Mouse (Mus musculus) midbrain, embryonic 15.5 days (tissue): ENCODE measurements around the gene Trio. TPM values are rescaled to one million over a fixed set of nuclear protein-coding genes. Genes with fewer than 3 reads are reported as not detected.
A peak's percentile ranks its signal among the peaks of the same experiment; 100 is the strongest.

Experiments
- ATAC-seq: fragments of 200-750 bp; cut with Nextera tagmentation; replicated peaks from 2 replicates; pipeline ENCODE4 v1.8.0; 2017; ENCODE audit warnings: moderate TSS enrichment
- H3K27ac ChIP-seq: fragments of 300-500 bp; sonication (generic); 2 replicates; pipeline ENCODE4 v1.5.1; 2015; ENCODE audit warnings: mild to moderate bottlenecking, inconsistent platforms
- H3K27me3 ChIP-seq: fragments of 300-500 bp; sonication (generic); replicated peaks from 2 replicates; pipeline ENCODE4 v1.6.1; 2015; ENCODE audit warnings: inconsistent platforms
- H3K36me3 ChIP-seq: fragments of 300-500 bp; sonication (generic); replicated peaks from 2 replicates; pipeline ENCODE4 v1.6.1; 2015; ENCODE audit warnings: inconsistent platforms
- H3K4me1 ChIP-seq: fragments of 300-500 bp; sonication (generic); 2 replicates; pipeline ENCODE4 v1.6.1; 2015; ENCODE audit warnings: inconsistent platforms
- H3K4me2 ChIP-seq: fragments of 300-500 bp; sonication (generic); 2 replicates; pipeline ENCODE4 v1.6.1; 2015; ENCODE audit warnings: inconsistent platforms, mild to moderate bottlenecking, moderate library complexity
- H3K4me3 ChIP-seq: fragments of 300-500 bp; sonication (generic); 2 replicates; pipeline ENCODE4 v1.5.1; 2015; ENCODE audit warnings: mild to moderate bottlenecking, inconsistent platforms
- H3K9ac ChIP-seq: fragments of 300-500 bp; sonication (generic); 2 replicates; pipeline ENCODE4 v1.6.1; 2015; ENCODE audit warnings: mild to moderate bottlenecking, inconsistent platforms
- H3K9me3 ChIP-seq: fragments of 300-500 bp; sonication (generic); 2 replicates; pipeline ENCODE4 v1.6.1; 2016; ENCODE audit warnings: inconsistent platforms
- WGBS: fragments of 180-500 bp; shearing (Covaris S2); methylation state at CpG from one replicate; pipeline ENCODE4 v1.1.7; 2015; ENCODE audit warnings: mixed read lengths; 5-methylcytosine and 5-hydroxymethylcytosine counted together
- polyA plus RNA-seq: library from polyadenylated mRNA; unstranded; fragments of >200 nt; fragmentation: Nextera tagmentation; extraction: Ambion mirVana; gene quantifications from 2 replicates; pipeline ENCODE4 v1.2.1, GENCODE M21; 2015

The Trio gene
- polyA plus RNA-seq, 1 experiment from 2014 or later, result 42.9 TPM

DNA sequence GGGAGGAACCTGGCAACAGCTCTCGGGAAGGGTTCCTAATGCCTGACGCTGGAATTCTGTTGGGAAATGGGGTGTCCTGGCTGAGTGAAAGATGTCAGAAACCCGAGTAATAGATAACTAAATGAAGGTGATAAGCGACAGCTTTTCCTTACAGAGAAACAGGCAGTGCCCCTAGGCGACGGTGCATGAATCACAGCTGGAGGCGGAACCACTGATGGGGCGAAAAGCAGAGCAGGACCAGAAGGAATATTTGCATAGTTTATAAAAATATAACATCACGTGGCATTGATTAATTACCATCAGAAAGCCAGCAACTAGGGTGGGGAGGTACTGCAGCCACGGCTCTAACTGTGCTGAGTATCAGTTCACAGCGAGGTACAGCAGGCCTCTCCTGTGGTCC lies 233.2 kb downstream of the Trio start:
- 54% methylated on average over 11 of the region's 11 CpGs for WGBS
- no peak overlapping the region for H3K4me3 ChIP-seq
- H3K4me1 ChIP-seq, result peaks cover 63% of the 10 kb centered on the region
- no peak overlapping the region for H3K4me2 ChIP-seq
- H3K36me3 ChIP-seq, result no peaks in the 10 kb centered on the region; the same call in 1 of the 2 replicates
- H3K27ac ChIP-seq, result no peak overlapping the region; the same call in 1 of the 2 replicates
- ATAC-seq, result no peak
- H3K27me3 ChIP-seq, result no peaks in the 10 kb centered on the region
- H3K9me3 ChIP-seq, result no peaks in the 10 kb centered on the region
- H3K9ac ChIP-seq, result no peak overlapping the region

DNA sequence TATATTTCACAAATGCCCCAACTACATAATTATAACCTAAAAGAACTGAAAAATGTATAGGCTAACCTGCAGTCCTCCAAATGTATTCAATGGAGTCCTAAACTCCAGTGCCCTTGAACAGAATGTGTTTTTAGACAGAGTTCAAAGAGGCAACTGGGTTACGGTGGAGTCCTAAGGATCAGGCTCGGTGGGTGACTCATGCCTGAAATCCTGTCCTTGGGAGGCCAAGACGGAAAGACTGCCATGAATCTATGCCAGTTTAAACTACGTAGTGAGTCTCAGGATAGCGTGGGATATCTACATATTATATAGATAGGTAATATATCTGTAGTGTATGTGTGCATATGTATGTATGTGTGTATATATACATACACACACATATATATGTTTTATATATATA lies 234.5 kb downstream of the Trio start:
- H3K4me1 ChIP-seq, result peaks cover 66% of the 10 kb centered on the region
- no peaks in the 10 kb centered on the region for H3K9me3 ChIP-seq
- H3K27ac ChIP-seq, result no peak overlapping the region
- ATAC-seq, result no peak
- no peak overlapping the region for H3K4me2 ChIP-seq
- no peak overlapping the region for H3K4me3 ChIP-seq
- H3K27me3 ChIP-seq, result no peaks in the 10 kb centered on the region
- H3K36me3 ChIP-seq, result no peaks in the 10 kb centered on the region
- WGBS, result 94% methylated on average over 5 of the region's 5 CpGs
- no peak overlapping the region for H3K9ac ChIP-seq

DNA sequence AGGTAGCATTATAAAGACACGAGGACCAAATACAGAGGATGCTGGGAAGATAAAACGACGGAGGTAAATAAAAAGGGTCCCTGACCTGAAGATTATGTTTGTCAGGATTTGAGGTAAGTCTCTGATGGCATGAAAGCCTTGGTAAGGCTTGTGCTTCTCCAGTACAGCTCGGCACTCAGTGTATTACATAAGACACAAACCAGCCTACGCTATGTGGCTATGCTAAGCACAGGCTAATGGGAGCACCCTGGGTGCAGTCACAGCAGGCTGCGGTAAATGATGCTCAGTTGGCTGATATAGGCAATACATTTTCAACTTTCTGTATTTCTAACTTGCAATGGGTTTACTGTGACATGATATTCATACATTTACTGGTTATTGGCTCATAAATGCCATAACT lies 234.9 kb downstream of the Trio start:
- H3K4me2 ChIP-seq, result no peak overlapping the region
- no peaks in the 10 kb centered on the region for H3K9me3 ChIP-seq
- peaks cover 67% of the 10 kb centered on the region for H3K4me1 ChIP-seq
- H3K4me3 ChIP-seq, result no peak overlapping the region
- WGBS, result 86% methylated on average over 6 of the region's 6 CpGs
- no peak overlapping the region for H3K27ac ChIP-seq
- no peak overlapping the region for H3K9ac ChIP-seq
- H3K27me3 ChIP-seq, result no peaks in the 10 kb centered on the region
- no peak for ATAC-seq
- H3K36me3 ChIP-seq, result no peaks in the 10 kb centered on the region

DNA sequence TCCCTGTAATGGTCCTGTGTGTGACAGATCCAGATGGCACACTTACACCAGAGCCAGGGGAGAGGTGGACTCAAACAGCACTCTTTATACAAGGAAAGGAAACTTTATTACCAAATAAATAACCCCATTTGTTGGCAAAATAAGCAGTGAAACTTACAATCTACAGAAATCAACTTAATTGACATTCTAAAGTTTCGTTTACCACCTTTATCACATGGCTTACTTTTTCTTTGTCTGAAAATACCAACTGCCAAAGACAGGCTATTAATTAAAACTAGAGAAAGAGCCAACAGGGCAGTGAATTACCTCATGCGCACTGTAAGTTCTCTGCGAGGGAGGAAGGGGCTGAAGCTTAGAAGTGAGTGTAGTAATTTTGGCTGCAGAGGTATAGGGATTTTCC lies 236.3 kb downstream of the Trio start:
- no peak for ATAC-seq

DNA sequence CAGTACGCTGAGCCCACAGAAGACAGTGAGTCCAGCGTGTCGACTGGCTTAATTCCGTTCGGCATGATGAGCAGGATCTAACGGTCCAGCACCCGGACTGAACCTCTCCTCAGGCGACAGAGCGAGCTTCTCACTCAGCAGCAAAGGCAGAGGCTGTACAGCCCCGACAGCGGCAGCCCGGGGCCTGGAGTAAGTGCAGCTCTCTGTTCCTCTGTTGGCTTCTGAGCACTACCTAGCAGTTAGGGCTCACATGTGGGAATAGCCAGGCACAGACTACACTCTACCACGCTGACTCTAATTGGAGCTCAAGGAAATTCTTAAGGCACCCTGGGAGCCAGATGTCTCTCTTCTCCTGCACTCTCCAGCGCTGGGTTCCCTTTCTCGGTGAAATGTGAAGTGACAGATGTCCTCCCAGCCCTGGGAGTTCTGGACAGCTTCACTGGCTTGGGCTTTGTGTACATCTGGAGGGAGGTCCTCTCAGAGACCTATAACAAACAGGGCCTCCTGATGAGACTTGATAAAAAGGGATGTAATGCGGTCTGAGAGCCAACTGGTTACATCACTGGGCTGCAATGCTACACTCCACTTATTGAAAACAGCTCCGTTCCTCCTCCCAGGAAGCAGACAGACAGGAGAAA lies 237.4 kb downstream of the Trio start:
- Histone ChIP-seq H3K27ac (peak overlapping the region; percentile 70), H3K27me3 (no peaks in the 10 kb centered on the region), H3K9ac (peak overlapping the region; percentile 19; the same call in 1 of the 2 replicates), H3K4me1 (peaks cover 85% of the 10 kb centered on the region), H3K4me2 (peak overlapping the region; percentile 31), H3K9me3 (no peaks in the 10 kb centered on the region), H3K36me3 (no peaks in the 10 kb centered on the region), H3K4me3 (peak overlapping the region; percentile 14)
- 9% methylated on average over 17 of the region's 17 CpGs for WGBS
- peak; percentile 46 for ATAC-seq

More for the DNA sequence above, 236.3 kb downstream of the Trio start:
- WGBS, result 65% methylated on average over 3 of the region's 3 CpGs
- H3K4me2 ChIP-seq, result no peak overlapping the region
- peak overlapping the region; percentile 38; the same call in 1 of the 2 replicates for H3K27ac ChIP-seq
- H3K4me3 ChIP-seq, result no peak overlapping the region
- no peaks in the 10 kb centered on the region for H3K27me3 ChIP-seq
- H3K36me3 ChIP-seq, result no peaks in the 10 kb centered on the region
- H3K4me1 ChIP-seq, result peaks cover 81% of the 10 kb centered on the region
- H3K9ac ChIP-seq, result peak overlapping the region; percentile 23; the same call in 1 of the 2 replicates
- H3K9me3 ChIP-seq, result no peaks in the 10 kb centered on the region

DNA sequence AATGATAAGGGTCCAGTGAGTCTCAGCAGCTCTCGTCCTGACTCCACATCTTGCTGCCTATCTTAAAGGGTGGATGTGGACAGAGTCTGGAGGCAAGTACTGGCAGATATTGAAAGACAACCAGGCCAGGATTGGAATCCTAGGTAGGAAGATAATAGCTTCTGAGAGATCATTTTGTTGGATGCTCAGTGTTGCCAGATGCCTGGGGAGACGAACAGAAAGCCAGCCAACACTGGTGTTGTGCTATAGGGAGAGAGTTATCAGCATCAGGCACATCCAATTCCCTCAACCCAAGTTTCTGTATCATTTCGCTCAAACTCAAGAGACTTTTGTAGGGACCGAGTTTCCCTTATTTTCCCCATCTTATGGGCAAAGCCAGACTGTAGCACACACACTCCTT lies 238.5 kb downstream of the Trio start:
- peak overlapping the region; percentile 70; the same call in 1 of the 2 replicates for H3K27ac ChIP-seq
- H3K4me3 ChIP-seq, result 0 out of 2 replicates have a peak overlapping the region, but pooled peaks have one; percentile 6
- H3K9ac ChIP-seq, result no peak overlapping the region

DNA sequence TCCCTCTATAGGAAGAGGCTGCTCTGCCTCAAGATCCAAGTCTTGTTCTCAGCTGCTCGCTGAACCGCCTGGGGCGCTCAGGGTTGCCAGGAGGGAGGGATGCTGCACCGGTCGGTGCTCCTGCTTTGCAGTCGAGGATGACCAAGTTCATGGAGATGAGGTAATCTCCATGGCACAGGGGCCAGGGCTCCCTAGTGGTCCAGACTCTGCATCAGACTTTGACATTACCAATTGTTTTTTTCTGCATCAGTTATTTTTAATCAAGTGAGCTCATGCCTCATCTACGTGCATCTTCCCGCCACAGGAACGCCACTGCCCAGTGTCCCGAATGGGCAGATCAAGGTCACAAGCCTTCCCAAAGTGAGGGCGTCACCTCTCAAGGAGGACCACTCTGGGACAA lies 239.2 kb downstream of the Trio start:
- no peak for ATAC-seq
- Histone ChIP-seq H3K9ac (no peak overlapping the region), H3K27me3 (no peaks in the 10 kb centered on the region), H3K4me2 (no peak overlapping the region), H3K9me3 (no peaks in the 10 kb centered on the region), H3K27ac (no peak overlapping the region), H3K36me3 (no peaks in the 10 kb centered on the region), H3K4me1 (peaks cover 86% of the 10 kb centered on the region), H3K4me3 (0 out of 2 replicates have a peak overlapping the region, but pooled peaks have one; percentile 6)
- WGBS, result 46% methylated on average over 11 of the region's 11 CpGs

More for the DNA sequence above, 238.5 kb downstream of the Trio start:
- no peaks in the 10 kb centered on the region for H3K36me3 ChIP-seq
- ATAC-seq, result no peak
- WGBS, result 70% methylated on average over 4 of the region's 4 CpGs
- no peaks in the 10 kb centered on the region for H3K9me3 ChIP-seq
- peaks cover 85% of the 10 kb centered on the region for H3K4me1 ChIP-seq
- no peaks in the 10 kb centered on the region for H3K27me3 ChIP-seq
- H3K4me2 ChIP-seq, result peak overlapping the region; percentile 31

DNA sequence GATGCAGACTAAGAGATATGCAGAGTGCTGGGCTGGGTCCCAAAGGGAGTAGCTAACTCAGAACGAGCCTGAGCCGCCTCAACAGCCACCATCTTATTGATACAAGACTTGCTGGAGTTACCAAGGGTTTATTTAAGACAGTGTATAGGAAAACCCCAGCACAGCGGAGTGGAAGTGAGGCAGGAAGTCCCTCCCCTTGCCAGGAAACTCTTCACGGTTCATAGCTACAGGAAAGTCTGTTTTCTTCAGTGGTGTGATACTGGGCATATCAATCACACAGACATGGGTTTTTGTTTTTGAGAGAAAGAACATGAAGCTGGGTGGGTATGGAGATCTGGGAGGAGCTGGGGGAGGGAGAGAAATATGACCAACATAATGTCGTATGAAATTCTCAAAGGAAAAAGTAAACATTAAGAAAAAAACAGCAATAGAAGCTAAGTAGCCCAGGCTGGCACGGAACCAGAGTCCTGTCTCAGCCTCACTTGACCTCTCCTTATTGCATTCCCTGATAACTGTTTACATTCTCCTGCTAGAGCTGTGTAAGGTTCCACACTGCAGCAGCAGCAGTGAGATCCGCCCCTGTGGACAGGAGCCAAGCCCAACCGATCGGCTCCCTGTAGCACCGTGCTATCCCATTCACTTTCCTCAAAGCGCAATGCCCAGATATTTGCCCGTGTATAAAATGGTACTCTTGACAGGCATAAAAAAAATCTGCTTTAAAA lies 240.2 kb downstream of the Trio start:
- Histone ChIP-seq H3K4me1 (peaks cover 93% of the 10 kb centered on the region), H3K36me3 (no peaks in the 10 kb centered on the region), H3K4me3 (no peak overlapping the region), H3K9ac (no peak overlapping the region), H3K27ac (peak overlapping the region; percentile 80), H3K4me2 (peak overlapping the region; percentile 9; the same call in 1 of the 2 replicates), H3K27me3 (no peaks in the 10 kb centered on the region), H3K9me3 (no peaks in the 10 kb centered on the region)
- WGBS, result 62% methylated on average over 12 of the region's 12 CpGs
- no peak for ATAC-seq

DNA sequence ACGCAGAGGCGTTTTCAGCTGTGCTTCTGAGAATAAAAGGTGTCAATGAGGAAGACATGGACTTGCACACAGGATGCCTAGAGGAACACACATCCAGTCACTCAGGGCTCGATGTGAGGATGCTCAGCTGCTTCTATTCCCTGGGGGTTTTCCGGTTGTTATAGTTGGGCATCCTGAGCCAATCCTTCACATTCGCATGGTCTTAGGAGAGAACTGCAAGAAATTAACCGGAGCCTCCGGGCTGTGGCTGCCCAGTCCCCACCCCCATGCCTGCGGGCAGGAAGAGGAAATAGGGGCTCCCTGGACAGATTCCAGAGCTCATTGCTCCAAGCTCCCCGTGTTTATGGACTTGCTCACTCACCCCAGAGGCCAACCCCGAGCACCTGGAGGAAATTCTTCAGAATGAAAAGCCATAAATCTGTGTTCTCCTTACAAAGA lies 241.5 kb downstream of the Trio start:
- 27% methylated on average over 10 of the region's 10 CpGs for WGBS
- peak overlapping the region; percentile 19; the same call in 1 of the 2 replicates for H3K9ac ChIP-seq
- ATAC-seq, result no peak

DNA sequence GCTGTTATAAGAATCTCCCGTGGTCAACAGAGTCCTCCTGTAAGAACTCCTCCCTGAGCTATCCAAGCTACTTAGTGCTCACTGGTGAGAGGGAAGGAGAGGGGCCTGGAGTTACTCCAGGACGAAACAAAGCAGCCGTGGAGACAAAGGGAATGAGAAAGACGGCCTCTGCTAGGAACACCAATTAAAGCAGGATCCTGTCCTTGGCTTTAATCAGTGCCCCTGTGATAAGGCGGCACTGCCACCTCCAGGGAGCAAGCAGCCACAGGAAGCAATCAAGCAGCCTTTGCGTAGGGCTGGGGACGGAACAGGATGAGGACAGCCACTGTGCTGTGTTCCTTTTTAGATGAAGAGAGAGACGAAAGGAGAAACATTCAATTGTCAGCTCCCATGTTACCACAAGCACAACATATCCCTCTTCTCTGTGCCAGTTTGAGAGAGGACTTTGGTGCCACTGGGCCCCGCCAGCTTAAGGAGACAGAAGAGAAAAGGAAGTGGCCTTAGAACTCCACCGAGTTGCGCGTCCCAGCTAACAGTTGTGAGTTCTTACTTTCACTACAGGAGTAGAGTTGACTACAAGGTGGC lies 242.0 kb downstream of the Trio start:
- WGBS, result 26% methylated on average over 12 of the region's 12 CpGs
- Histone ChIP-seq H3K4me3 (no peak overlapping the region), H3K4me2 (no peak overlapping the region; the same call in 1 of the 2 replicates), H3K36me3 (no peaks in the 10 kb centered on the region), H3K27me3 (no peaks in the 10 kb centered on the region), H3K9me3 (no peaks in the 10 kb centered on the region), H3K9ac (no peak overlapping the region), H3K27ac (peak overlapping the region; percentile 80), H3K4me1 (peaks cover 94% of the 10 kb centered on the region)
- peak; percentile 35 for ATAC-seq

More for the DNA sequence above, 241.5 kb downstream of the Trio start:
- Histone ChIP-seq H3K4me2 (0 out of 2 replicates have a peak overlapping the region, but pooled peaks have one; percentile 8), H3K9me3 (no peaks in the 10 kb centered on the region), H3K27me3 (no peaks in the 10 kb centered on the region), H3K27ac (peak overlapping the region; percentile 80), H3K4me3 (no peak overlapping the region), H3K36me3 (no peaks in the 10 kb centered on the region), H3K4me1 (peaks cover 94% of the 10 kb centered on the region)

DNA sequence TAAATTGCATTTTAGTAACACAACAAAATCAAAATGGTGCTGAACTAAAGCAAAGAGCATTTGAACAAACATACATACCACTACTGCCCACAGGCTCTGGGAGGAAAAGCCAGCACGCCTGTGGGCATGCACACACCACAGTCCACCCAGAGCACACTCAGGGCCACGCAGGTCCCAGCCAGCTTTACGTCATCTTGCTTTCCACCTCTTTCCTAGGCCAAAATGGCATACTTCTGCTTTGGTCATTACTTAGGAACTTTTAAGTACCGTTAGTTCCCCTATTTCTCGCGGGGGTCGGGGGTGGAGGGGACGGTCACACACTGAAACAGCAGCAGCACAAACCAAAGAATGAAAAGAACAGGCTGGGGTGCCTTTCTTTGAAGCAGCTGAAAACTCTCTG lies 242.6 kb downstream of the Trio start:
- Histone ChIP-seq H3K9ac (no peak overlapping the region), H3K4me3 (no peak overlapping the region), H3K4me1 (peaks cover 94% of the 10 kb centered on the region), H3K9me3 (no peaks in the 10 kb centered on the region), H3K27me3 (no peaks in the 10 kb centered on the region), H3K36me3 (no peaks in the 10 kb centered on the region), H3K4me2 (no peak overlapping the region; the same call in 1 of the 2 replicates), H3K27ac (peak overlapping the region; percentile 80)
- no peak for ATAC-seq
- 26% methylated on average over 8 of the region's 8 CpGs for WGBS

DNA sequence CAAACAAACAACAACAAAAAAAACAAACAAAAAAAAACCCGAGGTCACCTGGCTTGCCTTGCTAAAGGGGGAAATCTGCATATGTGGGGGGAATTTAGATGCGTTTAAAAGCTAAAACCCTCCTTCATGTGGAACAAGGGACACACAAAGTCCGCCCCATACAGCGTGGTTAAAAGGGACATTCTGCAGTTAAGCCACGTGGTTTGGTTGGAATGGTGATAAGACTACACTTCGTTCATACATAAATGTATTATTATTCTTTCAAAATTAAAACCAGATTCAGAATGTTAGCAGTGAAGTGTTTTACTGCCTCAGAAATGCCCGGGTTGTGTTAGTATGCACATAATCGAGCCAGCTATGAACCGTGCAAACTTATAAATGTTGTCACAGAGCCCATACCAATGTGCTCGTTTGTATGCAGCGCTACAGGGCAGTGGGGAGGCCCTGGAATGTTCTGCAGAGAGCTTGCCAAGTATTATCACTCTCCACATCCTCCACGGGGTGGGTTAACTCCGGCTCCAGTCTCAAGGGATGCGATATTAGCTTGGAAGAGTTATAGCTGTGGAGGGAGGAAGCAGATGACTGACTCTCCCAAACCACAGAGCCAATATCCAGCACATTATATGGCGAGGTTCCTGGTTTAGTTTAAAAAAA lies 243.1 kb downstream of the Trio start:
- no peaks in the 10 kb centered on the region for H3K36me3 ChIP-seq
- H3K9me3 ChIP-seq, result no peaks in the 10 kb centered on the region
- H3K9ac ChIP-seq, result no peak overlapping the region
- peak; percentile 55 for ATAC-seq
- no peak overlapping the region for H3K4me3 ChIP-seq
- H3K27me3 ChIP-seq, result no peaks in the 10 kb centered on the region
- WGBS, result 30% methylated on average over 15 of the region's 15 CpGs
- no peak overlapping the region for H3K4me2 ChIP-seq
- H3K27ac ChIP-seq, result peak overlapping the region; percentile 80
- H3K4me1 ChIP-seq, result peaks cover 95% of the 10 kb centered on the region
